Mouse (Mus musculus) embryonic facial prominence, embryonic 13.5 days (tissue): ENCODE data around the gene Snx29. TPM values are rescaled to one million over a fixed set of nuclear protein-coding genes. Genes with fewer than 3 reads are reported as not detected.

ENCODE experiments used
- ATAC-seq: fragments of 200-750 bp; cut with Nextera tagmentation; 2 replicates; pipeline ENCODE4 v1.8.0; 2017; ENCODE audit warnings: low read depth; ENCODE audit not compliant: insufficient number of reproducible peaks, insufficient read depth, low FRiP score, low TSS enrichment
- H3K27ac ChIP-seq: fragments of 300-500 bp; sonication (generic); 2 replicates; pipeline ENCODE4 v1.5.1; 2015; ENCODE audit warnings: moderate library complexity, mild to moderate bottlenecking, inconsistent platforms
- H3K27me3 ChIP-seq: fragments of 300-500 bp; sonication (generic); 2 replicates; pipeline ENCODE4 v1.6.1; 2015; ENCODE audit warnings: mild to moderate bottlenecking, inconsistent platforms
- H3K36me3 ChIP-seq: fragments of 300-500 bp; sonication (generic); 2 replicates; pipeline ENCODE4 v1.6.1; 2015; ENCODE audit warnings: mild to moderate bottlenecking, inconsistent platforms
- H3K4me1 ChIP-seq: fragments of 300-500 bp; sonication (generic); 2 replicates; pipeline ENCODE4 v1.6.1; 2015; ENCODE audit warnings: inconsistent platforms
- H3K4me2 ChIP-seq: fragments of 300-500 bp; sonication (generic); 2 replicates; pipeline ENCODE4 v1.6.1; 2015; ENCODE audit warnings: moderate library complexity, mild to moderate bottlenecking, inconsistent platforms
- H3K4me3 ChIP-seq: fragments of 300-500 bp; sonication (generic); 2 replicates; pipeline ENCODE4 v1.5.1; 2015; ENCODE audit warnings: mild to moderate bottlenecking, inconsistent platforms
- H3K9ac ChIP-seq: fragments of 300-500 bp; sonication (generic); 2 replicates; pipeline ENCODE4 v1.6.1; 2015; ENCODE audit warnings: mild to moderate bottlenecking, inconsistent platforms
- H3K9me3 ChIP-seq: fragments of 300-500 bp; sonication (generic); 2 replicates; pipeline ENCODE4 v1.6.1; 2016; ENCODE audit warnings: inconsistent platforms
- WGBS: fragments of 180-500 bp; shearing (Covaris S2); methylation state at CpG from one replicate; pipeline ENCODE4 v1.1.7; 2015; ENCODE audit warnings: mixed read lengths; 5-methylcytosine and 5-hydroxymethylcytosine counted together
- polyA plus RNA-seq: library from polyadenylated mRNA; unstranded; fragments of >200 nt; fragmentation: Nextera tagmentation; extraction: Ambion mirVana; gene quantifications from 2 replicates; pipeline ENCODE4 v1.2.1, GENCODE M21; 2015

The Snx29 gene
- polyA plus RNA-seq, 1 experiment from 2014 or later = 18.1 TPM

GRCm38 (mm10) chr16:11648169-11648688 lies 325.5 kb downstream of the Snx29 start:
- Histone ChIP-seq H3K4me1 (peaks cover 5% of the 10 kb centered on the region), H3K36me3 (no peaks in the 10 kb centered on the region), H3K9ac (no peak overlapping the region), H3K4me2 (no peak overlapping the region), H3K9me3 (no peaks in the 10 kb centered on the region), H3K27me3 (no peaks in the 10 kb centered on the region), H3K27ac (no peak overlapping the region), H3K4me3 (no peak overlapping the region)
- ATAC-seq = no peak
- 84% methylated on average over 1 of the region's 1 CpGs for whole genome bisulfite sequencing

- Histone ChIP-seq H3K36me3 (no peaks in the 10 kb centered on the region), H3K27me3 (no peaks in the 10 kb centered on the region), H3K9me3 (no peaks in the 10 kb centered on the region), H3K4me3 (no peak overlapping the region), H3K27ac (no peak overlapping the region), H3K4me2 (no peak overlapping the region), H3K4me1 (no peaks in the 10 kb centered on the region), H3K9ac (no peak overlapping the region)
- no peak for ATAC-seq
- WGBS = 81% methylated on average over 2 of the region's 2 CpGs
Measured at GRCm38 (mm10) chr16:11652686-11653366, 330.1 kb downstream of the Snx29 start.

GRCm38 (mm10) chr16:11655893-11656292 lies 333.2 kb downstream of the Snx29 start:
- no peak for ATAC-seq
- no peaks in the 10 kb centered on the region for H3K36me3 ChIP-seq
- WGBS = 89% methylated on average over 3 of the region's 3 CpGs

GRCm38 (mm10) chr16:11657111-11657510 lies 334.4 kb downstream of the Snx29 start:
- Histone ChIP-seq H3K9me3 (no peaks in the 10 kb centered on the region), H3K36me3 (no peaks in the 10 kb centered on the region), H3K4me2 (no peak overlapping the region), H3K9ac (no peak overlapping the region), H3K27ac (no peak overlapping the region), H3K4me1 (no peaks in the 10 kb centered on the region), H3K4me3 (no peak overlapping the region), H3K27me3 (no peaks in the 10 kb centered on the region)
- ATAC-seq = no peak
- 35% methylated on average over 1 of the region's 1 CpGs for WGBS

More at GRCm38 (mm10) chr16:11655893-11656292, 333.2 kb downstream of the Snx29 start:
- no peak overlapping the region for H3K4me3 ChIP-seq
- H3K9me3 ChIP-seq = no peaks in the 10 kb centered on the region
- no peaks in the 10 kb centered on the region for H3K27me3 ChIP-seq
- no peaks in the 10 kb centered on the region for H3K4me1 ChIP-seq
- H3K27ac ChIP-seq = no peak overlapping the region
- H3K4me2 ChIP-seq = no peak overlapping the region
- H3K9ac ChIP-seq = no peak overlapping the region

- H3K4me2 ChIP-seq = no peak overlapping the region
- WGBS = 83% methylated on average over 6 of the region's 6 CpGs
Measured at GRCm38 (mm10) chr16:11659111-11659720, 336.5 kb downstream of the Snx29 start.

GRCm38 (mm10) chr16:11664896-11665705 lies 342.4 kb downstream of the Snx29 start:
- Histone ChIP-seq H3K4me1 (no peaks in the 10 kb centered on the region), H3K27me3 (no peaks in the 10 kb centered on the region), H3K9ac (no peak overlapping the region), H3K36me3 (no peaks in the 10 kb centered on the region), H3K27ac (no peak overlapping the region), H3K9me3 (no peaks in the 10 kb centered on the region), H3K4me3 (no peak overlapping the region), H3K4me2 (no peak overlapping the region)
- ATAC-seq = no peak
- WGBS = 81% methylated on average over 13 of the region's 13 CpGs

More at GRCm38 (mm10) chr16:11659111-11659720, 336.5 kb downstream of the Snx29 start:
- no peak overlapping the region for H3K4me3 ChIP-seq
- no peaks in the 10 kb centered on the region for H3K4me1 ChIP-seq
- no peak overlapping the region for H3K27ac ChIP-seq
- H3K9ac ChIP-seq = no peak overlapping the region
- ATAC-seq = no peak
- no peaks in the 10 kb centered on the region for H3K36me3 ChIP-seq
- no peaks in the 10 kb centered on the region for H3K9me3 ChIP-seq
- H3K27me3 ChIP-seq = no peaks in the 10 kb centered on the region

GRCm38 (mm10) chr16:11665869-11666268 lies 343.2 kb downstream of the Snx29 start:
- no peak overlapping the region for H3K27ac ChIP-seq
- H3K9ac ChIP-seq = no peak overlapping the region
- H3K4me3 ChIP-seq = no peak overlapping the region
- no peaks in the 10 kb centered on the region for H3K27me3 ChIP-seq
- H3K36me3 ChIP-seq = no peaks in the 10 kb centered on the region
- no peaks in the 10 kb centered on the region for H3K9me3 ChIP-seq
- no peaks in the 10 kb centered on the region; the same call in 1 of the 2 replicates for H3K4me1 ChIP-seq
- no peak for ATAC-seq
- no peak overlapping the region for H3K4me2 ChIP-seq
- WGBS = 86% methylated on average over 6 of the region's 6 CpGs

- Histone ChIP-seq H3K36me3 (no peaks in the 10 kb centered on the region), H3K27ac (no peak overlapping the region), H3K9me3 (no peaks in the 10 kb centered on the region), H3K9ac (no peak overlapping the region), H3K27me3 (no peaks in the 10 kb centered on the region), H3K4me1 (no peaks in the 10 kb centered on the region; the same call in 1 of the 2 replicates), H3K4me3 (no peak overlapping the region), H3K4me2 (no peak overlapping the region)
- 76% methylated on average over 1 of the region's 1 CpGs for WGBS
- ATAC-seq = no peak
Measured at GRCm38 (mm10) chr16:11668375-11668774, 345.7 kb downstream of the Snx29 start.

GRCm38 (mm10) chr16:11668878-11669277 lies 346.2 kb downstream of the Snx29 start:
- ATAC-seq = no peak
- no peak overlapping the region for H3K27ac ChIP-seq
- no peak overlapping the region for H3K9ac ChIP-seq
- H3K36me3 ChIP-seq = no peaks in the 10 kb centered on the region
- no peak overlapping the region for H3K4me2 ChIP-seq
- H3K27me3 ChIP-seq = no peaks in the 10 kb centered on the region
- H3K4me1 ChIP-seq = no peaks in the 10 kb centered on the region; the same call in 1 of the 2 replicates
- WGBS = 76% methylated on average over 1 of the region's 1 CpGs
- H3K4me3 ChIP-seq = no peak overlapping the region
- no peaks in the 10 kb centered on the region for H3K9me3 ChIP-seq

GRCm38 (mm10) chr16:11670251-11670970 lies 347.7 kb downstream of the Snx29 start:
- ATAC-seq = no peak
- no peak overlapping the region for H3K4me3 ChIP-seq
- H3K4me2 ChIP-seq = no peak overlapping the region
- no peak overlapping the region for H3K27ac ChIP-seq
- no peaks in the 10 kb centered on the region; the same call in 1 of the 2 replicates for H3K4me1 ChIP-seq
- 71% methylated on average over 9 of the region's 9 CpGs for WGBS
- no peaks in the 10 kb centered on the region for H3K27me3 ChIP-seq
- no peaks in the 10 kb centered on the region for H3K9me3 ChIP-seq
- H3K36me3 ChIP-seq = no peaks in the 10 kb centered on the region
- no peak overlapping the region for H3K9ac ChIP-seq

- no peaks in the 10 kb centered on the region; the same call in 1 of the 2 replicates for H3K4me1 ChIP-seq
- H3K27me3 ChIP-seq = no peaks in the 10 kb centered on the region
- H3K27ac ChIP-seq = no peak overlapping the region
- no peaks in the 10 kb centered on the region for H3K9me3 ChIP-seq
- no peak overlapping the region for H3K4me2 ChIP-seq
- no peak overlapping the region for H3K4me3 ChIP-seq
- ATAC-seq = no peak
- 78% methylated on average over 6 of the region's 6 CpGs for WGBS
- H3K36me3 ChIP-seq = no peaks in the 10 kb centered on the region
- no peak overlapping the region for H3K9ac ChIP-seq
Measured at GRCm38 (mm10) chr16:11670971-11671310, 348.2 kb downstream of the Snx29 start.
